ENCODE assay signal across 22 mouse cellular contexts in the genomic region with DNA sequence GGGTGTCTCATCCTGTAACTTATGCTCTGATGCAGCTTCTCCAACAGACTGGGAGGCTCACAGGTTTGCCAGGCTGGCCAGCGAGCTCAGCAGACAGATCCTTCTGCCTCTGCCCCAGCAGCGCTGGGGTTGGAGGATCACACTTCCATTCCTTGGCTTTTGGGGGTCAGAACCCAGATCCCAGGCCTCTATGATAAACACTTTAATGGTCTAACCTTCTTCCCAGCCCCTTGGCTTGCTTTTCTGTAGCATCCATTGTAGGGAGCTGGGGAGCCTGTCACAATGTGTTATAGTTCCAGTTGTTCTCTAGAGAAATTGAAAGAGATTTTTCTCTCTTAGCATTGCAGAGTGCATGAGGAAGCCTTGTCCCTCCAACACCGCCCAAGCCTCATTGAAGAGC.
DNase-seq lines count a peak whose midpoint lies in the region; ATAC-seq and TF ChIP-seq lines count a peak whose summit lies in the region.
"Had no signal": no experiment of that assay in that cellular context is flagged by ENCODE, and none has a peak within 500 bp of the region (broad histone marks: within the 10 kb centered on the region; RNA-seq: fewer than 3 reads in every experiment).

No protein-coding gene starts in this region.

- no peak for DNase-seq in frontal cortex, postnatal 14 days (ENCODE audit: low spot score in 2 of 2)
- DNase-seq in intestine, embryonic 14.5 days (ENCODE audit: low spot score): peak; percentile 35
- peak; percentile 16 for DNase-seq in brain, adult 2 months (ENCODE audit: low read depth, low spot score)
- no peak for DNase-seq in kidney, postnatal 10 days
- DNase-seq in urinary bladder, postnatal 14 days (ENCODE audit: low spot score): no peak
- DNase-seq: cerebellum, postnatal 14 days; embryo, embryonic 11 days; kidney, adult 9 months; kidney, postnatal 4 days; liver, embryonic 13.5 days; lung, embryonic 14.5 days; thymus, postnatal 36 days had no signal

- 82% methylated on average over 3 of the region's 3 CpGs for WGBS in intestine, embryonic 14.5 days
- 85% methylated on average over 3 of the region's 3 CpGs for WGBS in intestine, postnatal 0 days
- 91% methylated on average over 3 of the region's 3 CpGs for whole genome bisulfite sequencing in midbrain, embryonic 13.5 days

- no peaks in the 10 kb centered on the region for H3K27me3 ChIP-seq in intestine, embryonic 14.5 days (replicated peaks; ENCODE audit: control insufficient read depth, insufficient read depth, low read length)
- no peaks in the 10 kb centered on the region for H3K27me3 ChIP-seq in intestine, postnatal 0 days (replicated peaks; ENCODE audit: control insufficient read depth, insufficient read depth, low read length)
- no peaks in the 10 kb centered on the region for H3K27me3 ChIP-seq in midbrain, embryonic 13.5 days
- H3K27me3 ChIP-seq: embryonic facial prominence, embryonic 15.5 days; limb, embryonic 13.5 days; liver, embryonic 13.5 days; Patski had no signal

- H3K9me3 ChIP-seq in intestine, embryonic 14.5 days (ENCODE audit: control insufficient read depth, low read length): no peaks in the 10 kb centered on the region
- no peaks in the 10 kb centered on the region for H3K9me3 ChIP-seq in intestine, postnatal 0 days (ENCODE audit: control insufficient read depth)
- no peaks in the 10 kb centered on the region for H3K9me3 ChIP-seq in midbrain, embryonic 13.5 days
- H3K9me3 ChIP-seq: embryonic facial prominence, embryonic 15.5 days; forebrain, embryonic 12.5 days; limb, embryonic 13.5 days; liver, embryonic 13.5 days had no signal

- H3K27ac ChIP-seq in intestine, embryonic 14.5 days (ENCODE audit: low read depth): no peak overlapping the region
- H3K27ac ChIP-seq in intestine, postnatal 0 days (ENCODE audit: low read depth, low read length): no peak overlapping the region
- 0 out of 2 replicates have a peak overlapping the region, but pooled peaks have one; percentile 8 for H3K27ac ChIP-seq in midbrain, embryonic 13.5 days
- H3K27ac ChIP-seq: limb, embryonic 13.5 days; liver, embryonic 13.5 days had no signal

- H3K36me3 ChIP-seq in intestine, embryonic 14.5 days (ENCODE audit: control insufficient read depth, insufficient read depth, low read length): no peaks in the 10 kb centered on the region
- H3K36me3 ChIP-seq in intestine, postnatal 0 days (ENCODE audit: control insufficient read depth, insufficient read depth): no peaks in the 10 kb centered on the region
- H3K36me3 ChIP-seq in midbrain, embryonic 13.5 days: no peaks in the 10 kb centered on the region
- H3K36me3 ChIP-seq: embryonic facial prominence, embryonic 15.5 days; forebrain, embryonic 12.5 days; limb, embryonic 13.5 days; liver, embryonic 13.5 days had no signal

- ATAC-seq in frontal cortex, adult (ENCODE audit: low TSS enrichment): peak; percentile 48
- ATAC-seq in intestine, embryonic 14.5 days (replicated peaks; ENCODE audit: low FRiP score, low TSS enrichment, low read depth): no peak
- no peak for ATAC-seq in intestine, postnatal 0 days
- no peak for ATAC-seq in midbrain, embryonic 13.5 days
- ATAC-seq: CD4-positive, CD25-positive, alpha-beta regulatory T cell, adult 4 months; inflammation-experienced regulatory T-cells, adult 6 months; Patski had no signal

- no peak overlapping the region for H3K4me3 ChIP-seq in intestine, embryonic 14.5 days (ENCODE audit: low read depth, low read length)
- H3K4me3 ChIP-seq in intestine, postnatal 0 days (ENCODE audit: low read depth, low read length): no peak overlapping the region
- H3K4me3 ChIP-seq in midbrain, embryonic 13.5 days (replicated peaks): no peak overlapping the region
- H3K4me3 ChIP-seq: embryonic facial prominence, embryonic 15.5 days; forebrain, embryonic 12.5 days; limb, embryonic 13.5 days; liver, embryonic 13.5 days had no signal

- no peak for TF ChIP-seq CTCF in intestine, postnatal 0 days (IDR thresholded peaks at IDR 0.05; ENCODE audit: low read depth)

- H3K4me2 ChIP-seq in intestine, embryonic 14.5 days (ENCODE audit: low read length): no peak overlapping the region
- no peak overlapping the region for H3K4me2 ChIP-seq in intestine, postnatal 0 days (replicated peaks; ENCODE audit: low read depth)
- no peak overlapping the region for H3K4me2 ChIP-seq in midbrain, embryonic 13.5 days (replicated peaks)
- H3K4me2 ChIP-seq: embryonic facial prominence, embryonic 15.5 days; forebrain, embryonic 12.5 days; heart, embryonic 11.5 days; limb, embryonic 13.5 days; liver, embryonic 13.5 days; lung, embryonic 14.5 days had no signal

- no peaks in the 10 kb centered on the region for H3K4me1 ChIP-seq in intestine, embryonic 14.5 days (replicated peaks; ENCODE audit: control insufficient read depth, insufficient read depth, low read length)
- H3K4me1 ChIP-seq in intestine, postnatal 0 days (replicated peaks; ENCODE audit: control insufficient read depth, insufficient read depth, low read length): no peaks in the 10 kb centered on the region
- peaks cover 21% of the 10 kb centered on the region for H3K4me1 ChIP-seq in midbrain, embryonic 13.5 days (replicated peaks)
- H3K4me1 ChIP-seq: liver, embryonic 13.5 days had no signal

- H3K9ac ChIP-seq in intestine, embryonic 14.5 days (ENCODE audit: low read length): no peak overlapping the region
- no peak overlapping the region for H3K9ac ChIP-seq in intestine, postnatal 0 days (ENCODE audit: low read depth, low read length)
- H3K9ac ChIP-seq in midbrain, embryonic 13.5 days (replicated peaks): no peak overlapping the region
- H3K9ac ChIP-seq: embryonic facial prominence, embryonic 15.5 days; forebrain, embryonic 12.5 days; limb, embryonic 13.5 days; liver, embryonic 13.5 days; lung, embryonic 14.5 days had no signal

Comparison
In these comparisons a context has a peak if more than half of its experiments do, and no peak if none do; other contexts are left out.
1. DNase-seq: peak in intestine, embryonic 14.5 days (single experiment) and brain, adult 2 months (single experiment); none in frontal cortex, postnatal 14 days (0 of 2), kidney, postnatal 10 days (single experiment) and urinary bladder, postnatal 14 days (single experiment).